Mouse (Mus musculus) left cerebral cortex, postnatal 14 days (tissue): ENCODE measurements around the gene Foxp4. TPM values are rescaled to one million over a fixed set of nuclear protein-coding genes. Genes with fewer than 3 reads are reported as not detected.

ENCODE experiments used
- DNase-seq, 2 experiments: peaks; one replicate each; pipeline ENCODE4 v3.0.0; 2021 to 2022; ENCODE audit warnings: low spot score in 2 of 2, mixed read lengths in 1 of 2
- intact Hi-C: fragments of 180-260 bp; cut with DNase I; formaldehyde crosslinking; loops from one replicate; pipeline ENCODE4 v1.15.1; 2025
- total RNA-seq, 2 experiments: library from RNA; stranded (reverse); gene quantifications; 2 replicates each; pipeline ENCODE4 v1.2.3; 2021

Foxp4 gene
- total RNA-seq, 2 experiments from 2014 or later = 43.1 to 55.1 TPM

DNA sequence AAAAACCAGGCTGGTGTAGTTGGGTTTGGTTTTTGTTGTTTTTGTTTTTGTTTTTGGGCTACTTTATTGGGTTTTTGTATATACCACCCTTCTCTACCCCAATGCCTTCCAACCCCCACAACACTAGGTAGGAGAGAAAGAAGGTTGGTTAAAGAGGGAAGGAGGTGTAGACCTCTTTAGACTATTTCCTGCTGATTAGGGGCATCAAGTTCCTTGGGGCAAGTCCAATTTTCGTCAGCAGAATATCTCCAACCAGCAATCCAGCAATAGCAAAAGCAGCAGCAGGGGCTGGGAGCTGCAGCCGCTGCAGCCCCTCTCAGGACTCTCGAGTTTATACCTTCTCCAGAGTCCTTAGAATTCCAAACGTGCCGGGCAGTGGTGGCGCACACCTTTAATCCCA lies 14.4 kb upstream of the Foxp4 start:
- intact Hi-C loops = no loop called here
- DNase-seq = no peak

DNA sequence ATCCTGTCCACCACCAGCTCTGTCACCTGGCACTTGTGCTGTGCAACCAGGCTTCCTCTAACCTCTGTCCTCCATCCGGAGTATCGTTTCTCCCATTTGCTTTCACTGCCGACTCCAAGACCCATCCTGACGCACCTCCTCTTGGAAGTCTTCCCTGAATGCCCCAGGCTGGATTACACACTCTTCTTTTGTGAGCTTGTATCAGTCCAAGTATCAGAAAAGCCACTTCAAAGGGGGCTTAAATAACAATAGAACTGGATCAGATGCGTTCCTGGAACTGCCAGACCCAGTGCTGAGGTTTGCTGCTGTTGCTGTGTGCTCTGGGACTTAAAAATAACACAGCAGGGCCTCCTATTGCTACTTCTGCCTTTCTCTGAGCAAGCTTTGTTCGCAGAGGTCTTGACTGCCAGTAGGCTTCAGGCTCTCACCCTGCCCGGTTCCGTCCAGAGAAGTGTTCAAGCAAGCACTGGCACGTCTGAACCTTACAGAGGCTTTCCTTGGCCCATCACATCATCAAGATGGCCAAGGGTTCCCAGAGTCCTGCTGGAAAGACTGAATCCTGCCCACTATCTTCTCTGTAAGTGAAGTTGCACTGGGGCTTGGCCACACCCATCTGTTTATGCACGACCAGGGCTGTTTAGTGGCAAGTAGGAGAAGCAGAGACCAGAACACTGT lies 13.6 kb upstream of the Foxp4 start:
- intact Hi-C loops = no loop called here
- DNase-seq = no peak

DNA sequence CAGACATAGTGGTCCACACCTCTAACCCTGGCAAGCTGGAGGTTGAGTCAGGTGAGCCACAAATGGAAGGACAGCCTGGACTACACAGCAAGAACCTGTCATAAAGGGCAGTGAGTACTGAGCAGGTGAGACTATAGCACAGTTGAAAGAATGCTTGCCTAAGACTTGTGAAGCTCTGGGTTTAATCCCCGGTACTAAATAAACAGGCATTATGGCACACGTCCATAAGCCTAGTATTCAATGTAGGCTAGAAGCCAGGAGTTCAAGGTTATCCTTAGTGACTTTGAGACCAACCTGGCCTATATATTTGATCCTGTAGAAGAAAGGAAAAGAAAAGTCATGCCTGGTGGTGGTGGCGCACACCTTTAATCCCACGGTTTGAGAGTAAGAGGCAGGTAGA lies 12.1 kb upstream of the Foxp4 start:
- no peak for DNase-seq

DNA sequence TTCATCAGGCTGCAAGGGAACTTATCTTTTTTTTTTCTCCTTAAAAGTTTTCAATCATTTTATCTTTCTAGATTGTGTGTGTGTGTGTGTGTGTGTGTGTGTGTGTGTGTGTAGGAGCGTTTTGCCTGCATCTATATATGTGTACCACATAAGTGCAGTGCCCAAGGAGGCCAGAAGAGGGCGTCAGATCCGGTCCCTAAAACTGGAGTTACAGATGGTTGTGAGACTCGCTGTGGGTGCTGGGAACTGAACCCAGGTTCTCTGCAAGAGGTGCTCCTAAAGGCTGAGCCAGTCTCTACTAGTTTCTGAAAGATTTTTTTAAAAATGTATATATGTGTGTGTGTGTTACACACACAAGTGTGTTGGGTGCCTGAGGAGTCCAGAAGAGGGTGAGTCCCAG lies 5.0 kb upstream of the Foxp4 start:
- DNase-seq = no peak
- intact Hi-C loops = no loop called here

More for the DNA sequence above, 12.1 kb upstream of the Foxp4 start:
- intact Hi-C loops = no loop called here

DNA sequence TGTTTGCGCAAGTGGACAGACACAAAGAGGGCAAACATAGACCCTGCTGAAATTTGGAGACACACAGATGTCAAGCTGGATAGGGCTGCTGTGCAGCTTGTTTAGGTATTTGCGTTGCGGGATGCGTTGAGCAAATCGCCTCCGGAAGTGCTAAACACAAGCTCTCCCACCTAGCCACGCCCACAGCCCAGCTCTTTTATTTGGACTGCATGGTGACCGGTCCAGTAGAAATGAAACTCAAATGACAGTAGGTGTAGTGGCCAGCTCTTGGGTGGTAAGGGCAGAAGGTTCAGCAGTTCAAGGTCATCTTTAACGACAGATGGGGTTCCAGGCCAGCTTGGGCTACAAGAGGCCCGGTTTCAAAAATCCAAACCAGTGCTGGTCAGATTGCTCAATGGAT lies 1.5 kb upstream of the Foxp4 start:
- no peak for DNase-seq

DNA sequence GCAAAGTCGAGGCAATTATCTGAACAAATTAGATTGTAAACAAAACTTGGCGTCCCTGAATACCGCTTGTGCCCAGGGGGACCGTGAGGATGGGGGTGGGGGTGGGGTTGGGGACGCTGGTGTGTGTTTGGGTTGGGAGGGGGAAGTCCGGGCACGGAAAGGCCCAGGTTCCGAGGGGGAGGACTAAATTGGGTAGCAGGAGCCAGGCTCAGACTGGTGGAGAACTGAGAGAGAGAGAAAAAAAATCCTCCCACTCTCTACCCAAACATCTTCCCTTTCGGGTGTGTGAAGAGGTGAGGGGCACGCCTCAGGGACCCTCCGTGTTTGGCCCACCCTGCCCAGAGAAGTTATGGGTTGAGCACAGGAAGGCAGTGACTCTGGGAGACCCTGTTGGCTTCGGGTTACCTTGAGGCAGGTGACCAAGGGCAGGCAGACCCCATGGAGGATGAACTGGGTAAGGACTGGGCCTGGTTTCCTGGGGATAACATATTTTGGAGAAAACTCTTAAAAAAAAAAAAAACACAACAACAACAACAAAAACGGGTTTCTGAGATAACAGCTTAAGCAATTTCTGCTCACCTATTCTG lies 988 bp upstream of the Foxp4 start:
- intact Hi-C loops = loop anchor here (1.0 kb wide), 1 partner anchor 117 kb away; no protein-coding TSS in a partner anchor
- no peak for DNase-seq

More for the DNA sequence above, 1.5 kb upstream of the Foxp4 start:
- intact Hi-C loops = loop anchor here (1.0 kb wide), 1 partner anchor 116 kb away; no protein-coding TSS in a partner anchor

DNA sequence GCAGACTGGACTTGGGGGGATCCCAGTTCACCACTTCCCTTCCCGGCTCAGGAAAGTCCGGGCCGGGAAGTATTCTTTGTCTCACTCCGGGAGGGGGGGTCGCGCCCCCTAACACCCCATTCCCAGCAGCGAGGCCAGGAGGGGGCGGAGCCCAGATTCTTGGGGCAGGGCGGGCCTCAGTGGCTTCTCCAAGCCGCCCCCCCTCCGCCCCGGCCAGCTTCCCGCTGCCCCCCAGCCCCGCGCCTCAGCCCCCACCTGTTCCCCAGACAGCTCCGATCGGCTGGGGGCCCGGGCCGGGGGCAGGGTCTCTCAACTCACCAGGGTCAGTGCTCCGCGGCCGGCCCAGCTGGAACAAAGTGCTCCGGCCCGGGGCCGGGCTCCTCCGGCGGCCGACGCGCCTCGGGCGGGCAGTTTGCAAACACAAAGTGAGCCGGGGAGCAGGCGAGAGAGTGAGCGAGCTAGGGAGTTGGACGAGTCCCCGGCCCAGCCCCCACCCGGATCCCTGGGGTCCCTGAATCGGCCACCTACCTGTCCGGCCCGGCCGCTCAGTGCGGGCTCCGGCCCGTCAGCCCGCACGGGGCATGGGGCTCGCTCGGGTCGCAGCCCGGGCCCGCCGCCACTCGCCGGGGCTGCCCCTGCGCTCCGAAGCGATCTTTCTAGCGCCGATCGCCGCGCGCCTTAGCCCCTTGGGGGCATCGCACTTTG lies 615 bp downstream of the Foxp4 start:
- no peak for DNase-seq
- intact Hi-C loops = loop anchor here (5.0 kb wide), 2 partner anchors 47 to 173 kb away; no protein-coding TSS in a partner anchor

DNA sequence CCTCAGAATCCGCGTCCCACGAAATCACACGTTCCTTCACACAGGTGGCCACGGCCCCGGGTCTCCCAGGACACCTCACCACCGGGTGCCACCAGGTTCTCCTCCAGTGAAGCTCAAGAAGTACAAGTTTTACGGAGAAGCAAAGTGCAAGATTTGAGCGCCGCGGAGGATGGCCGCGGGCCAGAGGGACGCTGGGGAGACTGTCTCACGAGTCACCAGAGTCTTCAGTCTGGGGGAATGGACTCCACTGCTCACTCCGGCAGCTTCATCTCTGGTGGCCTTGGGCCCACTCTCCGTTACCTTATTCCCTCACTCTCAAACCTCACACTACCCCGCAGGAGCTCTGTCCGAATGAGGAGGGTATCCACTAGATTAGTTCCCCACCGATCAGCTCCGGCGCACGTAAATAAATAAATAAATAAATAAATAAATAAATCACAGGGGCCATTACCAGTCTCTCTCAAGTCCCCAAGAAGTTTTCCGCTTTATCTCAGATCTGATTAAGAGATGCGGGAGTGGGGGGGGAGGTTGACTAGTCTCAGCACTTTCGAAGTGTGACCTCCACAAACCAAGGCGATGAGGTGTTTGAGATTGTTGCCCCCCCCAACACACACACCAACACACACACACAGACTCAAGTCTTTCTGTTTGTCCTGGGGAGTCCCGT lies 1.3 kb downstream of the Foxp4 start:
- DNase-seq = no peak
- intact Hi-C loops = loop anchor here (5.0 kb wide), 2 partner anchors 46 to 174 kb away; no protein-coding TSS in a partner anchor

DNA sequence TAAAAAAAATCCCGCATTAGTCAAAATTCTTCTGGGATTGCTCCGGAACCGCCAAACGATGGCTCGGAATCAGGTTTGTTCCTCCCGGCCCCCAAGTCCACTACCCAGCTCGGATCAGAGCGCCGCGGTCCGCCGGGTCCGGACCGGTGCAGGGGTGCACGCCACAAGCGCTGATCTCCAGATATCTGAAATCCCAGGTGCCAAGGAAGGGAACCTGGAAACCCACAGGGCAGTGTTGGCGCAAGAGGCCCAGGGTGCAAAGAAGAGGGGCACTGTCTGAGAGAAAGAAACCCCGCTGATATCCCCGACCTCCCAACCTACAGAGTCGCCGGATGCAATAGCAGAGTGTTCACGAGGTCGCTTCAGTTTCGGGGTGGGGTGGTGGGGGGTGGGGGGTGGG lies 1.9 kb downstream of the Foxp4 start:
- DNase-seq = no peak
- intact Hi-C loops = loop anchor here (5.0 kb wide), 2 partner anchors 45 to 175 kb away; no protein-coding TSS in a partner anchor

DNA sequence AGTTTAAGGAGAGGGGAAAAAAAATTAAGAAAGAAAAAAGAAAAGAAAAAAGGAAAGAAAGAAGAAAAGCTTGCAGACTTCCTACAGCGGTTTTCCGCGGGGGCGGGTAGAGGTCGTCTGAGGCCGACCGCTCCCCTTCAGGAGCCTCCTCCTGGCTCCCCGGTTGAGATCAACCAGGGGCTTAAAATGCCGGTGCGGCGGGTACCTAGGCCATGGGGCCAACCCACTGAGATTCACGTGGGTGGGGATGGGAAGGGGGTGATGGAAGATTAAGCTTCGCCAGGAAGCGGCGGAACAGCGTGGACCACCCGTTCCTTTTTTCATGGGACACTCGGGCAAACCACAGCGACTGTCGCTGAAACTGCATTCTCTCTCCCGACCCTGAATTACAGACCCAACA lies 2.3 kb downstream of the Foxp4 start:
- intact Hi-C loops = loop anchor here (5.0 kb wide), 2 partner anchors 45 to 175 kb away; no protein-coding TSS in a partner anchor
- DNase-seq = no peak

DNA sequence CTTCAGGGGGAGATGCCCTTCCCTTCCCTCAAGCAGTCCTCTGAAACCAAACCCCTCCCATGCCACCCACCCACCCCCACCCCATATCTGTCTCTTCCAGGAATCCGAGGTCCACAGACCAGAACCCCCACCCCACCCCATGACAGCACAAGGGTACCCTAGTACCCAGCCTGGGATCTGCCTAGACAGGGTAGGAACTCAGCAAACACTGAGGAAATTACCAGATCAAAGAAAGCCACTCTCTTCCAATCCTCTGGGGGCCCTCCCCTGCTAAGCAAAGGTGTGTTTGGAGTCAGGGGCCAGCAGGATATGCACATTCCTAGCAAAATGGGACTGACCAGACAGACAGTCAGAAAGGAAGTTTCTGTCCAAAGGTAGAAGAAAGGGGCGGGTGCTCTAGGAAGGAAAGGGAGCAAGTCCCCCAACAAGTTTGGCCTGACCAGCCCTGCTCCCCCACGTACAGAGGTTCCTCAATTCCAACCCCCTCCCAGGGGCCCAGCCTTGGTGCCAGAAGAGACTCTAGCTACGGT lies 3.2 kb downstream of the Foxp4 start:
- intact Hi-C loops = loop anchor here (5.0 kb wide), 2 partner anchors 44 to 176 kb away; no protein-coding TSS in a partner anchor

DNA sequence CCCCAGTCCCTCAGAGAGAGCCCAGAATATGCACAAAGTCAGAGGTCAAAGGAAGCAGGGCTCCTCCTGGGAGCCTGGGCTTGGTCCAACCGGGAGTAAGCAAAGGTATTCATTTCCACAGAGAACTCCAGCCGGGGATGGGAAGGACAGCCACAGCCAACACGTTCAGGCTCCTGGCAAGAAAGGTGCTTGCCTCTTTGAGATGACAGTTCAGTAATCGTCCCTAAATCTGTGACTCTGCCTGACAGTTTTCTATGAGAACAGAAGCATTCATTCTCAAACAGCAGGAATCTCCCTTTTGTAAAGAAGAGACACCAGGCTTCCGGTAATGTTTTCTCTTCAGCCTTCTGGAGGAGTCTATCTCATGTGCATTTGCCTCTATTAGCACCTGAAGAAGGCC lies 4.6 kb downstream of the Foxp4 start:
- intact Hi-C loops = loop anchor here (5.0 kb wide), 2 partner anchors 43 to 177 kb away; no protein-coding TSS in a partner anchor
- DNase-seq = no peak

More for the DNA sequence above, 3.2 kb downstream of the Foxp4 start:
- no peak for DNase-seq

DNA sequence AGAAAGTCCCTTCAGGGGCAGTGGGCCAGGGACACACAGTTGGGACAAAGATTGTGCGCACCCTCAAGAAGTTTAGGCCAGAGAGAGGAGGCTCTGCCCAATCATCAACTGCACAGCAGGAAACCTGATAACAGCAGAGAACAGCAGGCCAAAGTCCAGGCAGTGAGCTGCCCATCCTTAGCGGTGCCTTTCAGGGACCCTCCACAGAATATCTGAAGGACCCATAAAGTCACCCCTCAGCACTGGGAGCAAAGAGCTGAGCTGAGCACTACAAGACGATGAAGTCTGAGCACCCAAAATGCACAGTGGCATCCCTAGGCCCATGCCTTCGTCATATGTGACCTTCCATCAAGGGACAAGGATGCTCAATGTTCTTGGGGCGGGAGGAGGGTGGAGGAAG lies 6.5 kb downstream of the Foxp4 start:
- intact Hi-C loops = no loop called here

DNA sequence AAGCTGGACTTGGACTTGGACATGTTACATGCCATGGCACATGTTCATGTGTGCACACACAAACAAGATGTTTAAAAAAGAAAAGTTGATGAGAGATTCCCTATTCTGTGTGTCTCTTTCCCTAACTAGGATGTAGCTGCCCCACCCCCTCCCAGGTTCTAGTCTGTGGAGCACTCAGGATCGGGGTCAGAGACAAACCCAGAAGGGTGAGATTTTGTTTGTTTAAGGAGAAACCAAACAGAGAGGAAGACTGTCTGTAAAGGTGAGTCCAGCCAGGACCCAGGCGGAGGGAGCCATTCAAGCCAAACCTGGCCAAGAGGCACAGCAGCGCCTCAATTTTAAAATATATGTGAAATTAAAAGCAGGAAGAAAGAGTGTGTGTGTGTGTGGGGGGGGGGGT lies 7.2 kb downstream of the Foxp4 start:
- intact Hi-C loops = no loop called here
- no peak for DNase-seq

More for the DNA sequence above, 6.5 kb downstream of the Foxp4 start:
- DNase-seq = no peak

DNA sequence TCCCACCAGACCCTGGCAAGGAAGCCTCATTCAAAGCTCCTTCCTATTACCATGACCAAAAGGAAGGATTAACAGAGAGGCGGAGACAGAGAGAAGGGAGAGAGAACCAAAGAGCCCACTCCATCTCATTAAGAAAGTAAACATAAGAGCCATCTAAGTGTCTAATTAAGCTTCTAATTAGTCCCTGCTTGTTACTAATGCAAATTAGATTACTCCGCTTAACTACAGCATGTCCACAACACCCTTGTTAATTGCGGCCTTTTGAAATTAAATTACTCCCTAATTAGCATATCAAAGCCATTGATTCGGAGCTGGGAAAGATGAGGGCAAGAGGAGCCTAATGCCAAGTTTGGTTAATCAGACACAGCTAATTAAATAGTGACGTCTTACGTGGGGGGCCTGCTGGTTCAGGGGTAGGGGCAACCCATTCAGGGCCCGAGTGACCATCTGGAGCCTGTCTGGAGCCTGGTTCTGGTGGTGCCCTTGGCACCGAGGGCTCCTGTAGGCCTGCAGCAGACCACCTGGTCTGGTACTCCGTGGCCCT lies 9.7 kb downstream of the Foxp4 start:
- DNase-seq = no peak
- intact Hi-C loops = no loop called here

DNA sequence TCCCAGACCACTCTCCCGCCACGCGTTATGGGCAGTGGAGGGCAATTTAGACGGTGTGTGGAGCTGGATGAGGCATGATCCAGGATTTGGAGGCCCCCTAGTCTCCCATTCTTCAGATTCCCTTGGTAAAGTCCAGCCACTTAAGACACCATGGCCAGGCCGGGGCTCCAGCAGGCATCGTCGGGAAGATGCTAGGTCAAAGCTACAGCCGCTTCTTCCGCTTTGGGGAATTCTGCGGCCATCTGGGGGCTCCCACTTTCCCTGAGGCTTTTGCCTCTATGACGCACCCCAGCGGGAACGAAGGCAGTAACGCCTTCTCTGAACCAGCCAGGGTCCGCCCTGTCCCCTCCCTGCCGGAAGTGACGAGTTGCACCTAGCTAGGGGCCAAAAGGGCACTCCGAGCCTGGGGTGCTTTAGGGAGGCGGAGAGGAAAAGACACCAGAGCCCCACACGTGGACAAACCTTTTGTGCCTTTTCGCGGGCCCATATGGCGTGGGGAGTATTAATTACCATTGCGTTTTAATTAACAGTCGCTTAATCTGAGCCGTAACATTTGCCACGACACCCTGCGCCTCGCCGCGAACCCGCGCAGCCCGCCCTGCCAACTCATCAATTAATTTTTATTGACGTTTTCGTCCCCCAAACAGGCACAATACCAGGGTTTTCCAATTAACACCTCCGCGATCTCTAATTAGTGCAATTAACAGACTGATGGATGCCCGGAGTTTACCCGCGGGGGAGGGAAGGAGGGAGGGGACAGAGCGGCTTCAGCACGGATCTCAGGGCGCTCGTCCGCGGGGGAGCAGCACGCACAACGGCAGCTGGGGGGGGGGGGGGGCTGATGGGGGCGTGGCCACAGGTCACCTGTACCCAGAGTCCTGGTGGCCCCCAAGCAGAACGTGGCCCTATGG lies 15.1 kb downstream of the Foxp4 start:
- intact Hi-C loops = no loop called here

DNA sequence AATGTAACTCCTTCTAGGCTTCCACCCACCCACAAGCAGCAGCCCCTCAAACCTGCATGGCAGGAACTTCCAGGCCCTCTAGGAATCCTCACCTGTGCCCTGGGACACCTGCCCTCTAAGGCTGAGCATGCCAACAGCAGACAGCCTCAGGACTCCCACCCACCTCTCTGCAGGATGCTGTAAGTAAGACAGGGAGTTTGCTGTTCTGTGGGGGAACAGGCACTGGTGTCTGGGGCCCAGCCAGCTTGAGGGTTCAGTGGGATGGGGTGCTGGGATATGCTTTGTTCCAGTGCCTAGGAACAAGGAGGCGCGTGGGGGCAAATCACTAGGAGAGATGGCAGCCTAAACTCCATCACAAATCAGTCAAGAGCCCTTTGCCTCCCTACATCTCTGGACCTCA lies 16.4 kb downstream of the Foxp4 start:
- DNase-seq = no peak
- intact Hi-C loops = no loop called here

More for the DNA sequence above, 15.1 kb downstream of the Foxp4 start:
- no peak for DNase-seq

DNA sequence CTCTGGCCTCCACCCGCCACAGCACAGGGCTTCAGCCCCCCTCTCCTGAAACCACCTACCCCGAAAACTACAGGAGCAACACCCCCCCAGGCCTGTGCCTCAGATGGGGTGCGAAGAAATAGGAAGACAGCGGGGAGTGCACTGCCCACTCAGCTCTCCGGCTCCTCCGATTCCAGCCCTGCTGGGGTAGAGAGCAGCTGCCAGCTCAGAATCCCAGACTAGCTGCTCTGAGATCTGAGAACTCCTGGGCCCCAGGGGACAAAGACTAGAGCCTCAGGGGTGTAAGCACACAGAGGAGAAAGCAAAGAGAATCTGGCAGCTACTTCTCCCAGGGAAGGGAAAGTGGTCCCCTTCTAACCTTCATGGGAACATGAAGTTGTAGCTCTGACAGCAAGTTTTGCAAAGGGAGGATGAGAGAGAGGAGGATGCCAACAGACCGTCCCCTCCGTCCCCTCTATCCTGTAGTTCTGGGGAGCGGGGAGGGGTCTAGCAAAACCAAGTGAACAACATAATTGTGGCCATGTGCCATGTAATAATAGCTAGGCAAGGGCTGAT lies 17.0 kb downstream of the Foxp4 start:
- intact Hi-C loops = no loop called here
- no peak for DNase-seq
